34 mouse cellular contexts compared by ENCODE assay signal in the genomic region with DNA sequence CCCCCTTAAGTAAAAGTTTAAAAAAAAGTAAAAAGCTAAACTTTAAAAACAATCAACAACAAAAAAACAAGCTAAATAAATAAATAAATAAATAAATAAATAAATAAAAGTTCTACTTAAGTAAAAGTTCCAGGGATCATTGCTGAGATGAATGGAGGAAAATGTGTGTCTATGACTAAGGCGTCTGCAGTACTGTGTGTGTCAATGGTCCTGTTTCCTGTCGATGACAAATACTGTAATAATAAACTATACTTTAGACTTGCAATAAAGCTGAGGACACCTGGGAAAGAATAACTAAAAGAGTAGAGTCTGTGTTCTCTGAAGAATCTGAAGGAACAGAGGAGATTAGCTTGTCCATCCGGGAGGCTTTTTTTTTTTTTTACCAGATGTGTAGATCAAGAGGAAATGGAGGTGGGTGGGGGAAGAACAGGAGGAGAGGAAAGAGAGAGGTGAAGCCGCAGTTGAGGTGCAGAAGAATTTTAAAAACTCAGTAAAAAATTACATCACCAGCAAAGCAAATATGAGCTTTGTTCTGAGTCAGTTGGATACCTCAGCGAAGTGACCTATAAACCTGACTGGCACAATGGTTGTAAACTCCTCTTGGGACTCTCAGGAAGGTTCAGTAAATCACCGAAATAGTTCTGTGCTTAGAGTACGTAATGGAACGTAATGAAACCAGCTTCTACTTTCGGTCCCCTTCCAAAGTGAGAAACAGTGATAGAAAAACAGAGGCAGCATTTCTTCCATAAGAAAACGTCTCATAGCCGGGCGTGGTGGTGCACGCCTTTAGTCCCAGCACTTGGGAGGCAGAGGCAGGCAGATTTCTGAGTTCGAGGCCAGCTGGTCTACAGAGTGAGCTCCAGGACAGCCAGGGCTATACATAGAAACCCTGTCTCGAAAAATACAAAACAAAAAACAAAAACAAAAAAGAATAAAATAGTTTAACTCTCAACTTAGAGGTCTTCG. TPM values are rescaled to one million over a fixed set of nuclear protein-coding genes. Genes with fewer than 3 reads are reported as not detected.
A peak's percentile ranks its signal among the peaks of the same experiment; 100 is the strongest.
DNase-seq lines count a peak whose midpoint lies in the region; ATAC-seq and TF ChIP-seq lines count a peak whose summit lies in the region.
"Had no signal": no experiment of that assay in that cellular context is flagged by ENCODE, and none has a peak within 500 bp of the region (broad histone marks: within the 10 kb centered on the region; RNA-seq: fewer than 3 reads in every experiment).

No protein-coding gene starts in this region.

- no peak for TF ChIP-seq POLR2A in small intestine, adult 2 months (IDR thresholded peaks at IDR 0.05; ENCODE audit: low read depth, low read length)

- H3K4me2 ChIP-seq in heart, postnatal 0 days (ENCODE audit: low read depth, low read length), result no peak overlapping the region
- H3K4me2 ChIP-seq: forebrain, embryonic 13.5 days; heart, embryonic 15.5 days had no signal

- H3K4me1 ChIP-seq in heart, postnatal 0 days (ENCODE audit: control insufficient read depth, insufficient read depth), result peaks cover 8% of the 10 kb centered on the region; the same call in 1 of the 2 replicates
- H3K4me1 ChIP-seq in small intestine, adult 2 months (ENCODE audit: control insufficient read depth, insufficient read depth, insufficient read length, low read length), result peaks cover 2% of the 10 kb centered on the region; the same call in 1 of the 2 replicates
- peaks cover 10% of the 10 kb centered on the region for H3K4me1 ChIP-seq in limb, embryonic 10.5 days
- H3K4me1 ChIP-seq: forebrain, embryonic 13.5 days; heart, embryonic 15.5 days; hindbrain, embryonic 10.5 days; midbrain, embryonic 10.5 days had no signal

- TF ChIP-seq EP300 in heart, postnatal 0 days (IDR thresholded peaks at IDR 0.05; ENCODE audit: low read depth), result no peak

- no peak for TF ChIP-seq CTCF in heart, postnatal 0 days (IDR thresholded peaks at IDR 0.05; ENCODE audit: low read depth)
- no peak for TF ChIP-seq CTCF in small intestine, adult 2 months (IDR thresholded peaks at IDR 0.05; ENCODE audit: extremely low read depth, insufficient read length, insufficient replicate concordance, low read depth, low read length)

- H3K4me3 ChIP-seq in heart, postnatal 0 days (ENCODE audit: low read depth, low read length), result no peak overlapping the region
- 0 out of 2 replicates have a peak overlapping the region, but pooled peaks have one; percentile 30 for H3K4me3 ChIP-seq in small intestine, adult 2 months (ENCODE audit: low read depth, low read length)
- H3K4me3 ChIP-seq in limb, embryonic 10.5 days, result no peak overlapping the region
- H3K4me3 ChIP-seq: forebrain, embryonic 13.5 days; gastrocnemius, adult 2 months; heart, embryonic 15.5 days; hindbrain, embryonic 10.5 days; layer of hippocampus, adult 2 months; midbrain, embryonic 10.5 days; myocyte had no signal

- intact Hi-C loops in heart, postnatal 14 days (cut with DNase I), result loop anchor here (5.0 kb wide), 1 partner anchor 48 kb away; the partner anchor contains the start of gene Plscr2

- no peaks in the 10 kb centered on the region for H3K36me3 ChIP-seq in heart, postnatal 0 days (replicated peaks; ENCODE audit: control insufficient read depth, insufficient read depth, low read length)
- H3K36me3 ChIP-seq in small intestine, adult 2 months (ENCODE audit: control insufficient read depth, insufficient read depth, low read length), result no peaks in the 10 kb centered on the region
- H3K36me3 ChIP-seq in limb, embryonic 10.5 days, result no peaks in the 10 kb centered on the region
- H3K36me3 ChIP-seq: heart, embryonic 15.5 days; hindbrain, embryonic 10.5 days; midbrain, embryonic 10.5 days had no signal

- no peaks in the 10 kb centered on the region for H3K27me3 ChIP-seq in heart, postnatal 0 days (ENCODE audit: control insufficient read depth, insufficient read depth, low read length)
- no peaks in the 10 kb centered on the region for H3K27me3 ChIP-seq in small intestine, adult 2 months (ENCODE audit: control insufficient read depth, insufficient read depth, low read length)
- no peaks in the 10 kb centered on the region for H3K27me3 ChIP-seq in limb, embryonic 10.5 days (ENCODE audit: low read depth, poor library complexity, severe bottlenecking)
- H3K27me3 ChIP-seq: forebrain, embryonic 13.5 days; heart, embryonic 15.5 days had no signal

- DNase-seq in heart, postnatal 0 days (ENCODE audit: low spot score), result no peak
- DNase-seq in heart, postnatal 14 days, result no peak
- peak; percentile 64 for DNase-seq in CD4-positive, CD25-positive, alpha-beta regulatory T cell, adult 2 months (ENCODE audit: low read depth, low spot score)
- DNase-seq in limb, embryonic 10.5 days (ENCODE audit: low spot score), result no peak
- no peak for DNase-seq in right cerebral cortex, postnatal 14 days
- DNase-seq: adrenal gland, postnatal 25 days; B cell, adult 2 months; cerebellum, adult 8-10 months; cerebellum, postnatal 36 days; gastrocnemius, adult 2 months; kidney, adult 8-10 months; kidney, postnatal 10 days; lung, postnatal 10 days; right cerebral cortex, adult 18-20 months had no signal

- H3K27ac ChIP-seq in heart, postnatal 0 days (ENCODE audit: low read depth), result 0 out of 2 replicates have a peak overlapping the region, but pooled peaks have one; percentile 11
- H3K27ac ChIP-seq in small intestine, adult 2 months (ENCODE audit: insufficient read depth, low read depth, low read length), result peak overlapping the region; percentile 53
- no peak overlapping the region for H3K27ac ChIP-seq in limb, embryonic 10.5 days
- H3K27ac ChIP-seq: forebrain, embryonic 13.5 days; gastrocnemius, adult 2 months; heart, embryonic 15.5 days; hindbrain, embryonic 10.5 days; hindbrain, postnatal 0 days; layer of hippocampus, adult 2 months; liver, embryonic 14.5 days; midbrain, embryonic 10.5 days; stomach, postnatal 0 days had no signal

- H3K9ac ChIP-seq in heart, postnatal 0 days (replicated peaks; ENCODE audit: low read depth, low read length), result no peak overlapping the region
- H3K9ac ChIP-seq: forebrain, embryonic 13.5 days; heart, embryonic 15.5 days; liver, embryonic 14.5 days had no signal

- WGBS in heart, postnatal 0 days, result 83% methylated on average over 16 of the region's 16 CpGs
- 37% methylated on average over 16 of the region's 16 CpGs for WGBS in small intestine, adult 2 months
- WGBS in limb, embryonic 10.5 days, result 85% methylated on average over 16 of the region's 16 CpGs

- H3K9me3 ChIP-seq in heart, postnatal 0 days (replicated peaks; ENCODE audit: control insufficient read depth, low read length), result no peaks in the 10 kb centered on the region
- H3K9me3 ChIP-seq in limb, embryonic 10.5 days (replicated peaks), result no peaks in the 10 kb centered on the region
- H3K9me3 ChIP-seq: forebrain, embryonic 13.5 days; heart, embryonic 15.5 days; hindbrain, embryonic 10.5 days; midbrain, embryonic 10.5 days had no signal

- ATAC-seq in heart, postnatal 0 days (ENCODE audit: insufficient read depth, low read depth), result no peak
- peak; percentile 86 for ATAC-seq in inflammation-experienced regulatory T-cells, adult 6 months
- ATAC-seq: forebrain, embryonic 13.5 days; hindbrain, postnatal 0 days; midbrain, embryonic 16.5 days had no signal

RNA-seq across cellular contexts. Expression of gene Plscr1, which starts 20.4 kb away (rescaled TPM):
- 17.7 and 22.1 TPM in 2 replicates for total RNA-seq in heart, postnatal 0 days (2014; rRNA removed; ENCODE audit: low replicate concordance)
- 25.4 and 25.8 TPM in 2 replicates for polyA plus RNA-seq in heart, postnatal 0 days (2015; fragmentation: Nextera tagmentation; extraction: Ambion mirVana)
- 10 to 100 TPM; 11.7 to 11.8 TPM for total RNA-seq in heart, postnatal 14 days (2021)
- polyA plus RNA-seq in inflammation-experienced regulatory T-cells, adult 6 months (2017; shearing (Covaris generic)), result 100 to 1,000 TPM in 2 of 3 experiments, 10 to 100 TPM in 1; 87.2 to 159 (median 107) TPM
- 8.1 and 14.0 TPM in 2 replicates for polyA plus RNA-seq in small intestine, adult 2 months (2012; rRNA removed)
- polyA plus RNA-seq in limb, embryonic 10.5 days (2016; fragmentation: Nextera tagmentation; extraction: Ambion mirVana), result 34.2 and 34.8 TPM in 2 replicates

RNA-seq across cellular contexts. Expression of gene Plscr5, which starts 36.4 kb away (rescaled TPM):
- total RNA-seq in heart, postnatal 0 days (2014; rRNA removed; ENCODE audit: low replicate concordance), result not detected in 2 replicates
- not detected in 2 replicates for polyA plus RNA-seq in heart, postnatal 0 days (2015; fragmentation: Nextera tagmentation; extraction: Ambion mirVana)
- total RNA-seq in heart, postnatal 14 days (2021), result not detected
- polyA plus RNA-seq in inflammation-experienced regulatory T-cells, adult 6 months (2017; shearing (Covaris generic)), result not detected
- polyA plus RNA-seq in small intestine, adult 2 months (2012; rRNA removed), result not detected in 2 replicates
- not detected in 2 replicates for polyA plus RNA-seq in limb, embryonic 10.5 days (2016; fragmentation: Nextera tagmentation; extraction: Ambion mirVana)
- total RNA-seq: adrenal gland, postnatal 25 days; gastrocnemius, adult 2 months; granulocyte monocyte progenitor cell, adult 5-6 weeks; layer of hippocampus, adult 2 months; layer of hippocampus, postnatal 25 days had no signal
- polyA plus RNA-seq: embryonic facial prominence, embryonic 14.5 days; frontal cortex, adult 2 months; heart, embryonic 15.5 days; hindbrain, embryonic 10.5 days; limb, embryonic 11.5 days; liver, embryonic 14.5 days; midbrain, embryonic 10.5 days; myocyte; stomach, postnatal 0 days; thymus, postnatal 0 days; urinary bladder, adult 2 months had no signal

RNA-seq across cellular contexts. Expression of gene Plscr2, which starts 46.3 kb away (rescaled TPM):
- total RNA-seq in heart, postnatal 0 days (2014; rRNA removed; ENCODE audit: low replicate concordance), result 12.2 and 12.9 TPM in 2 replicates
- polyA plus RNA-seq in heart, postnatal 0 days (2015; fragmentation: Nextera tagmentation; extraction: Ambion mirVana), result 9.7 and 10.9 TPM in 2 replicates
- 10 to 100 TPM; 25.2 to 26.8 TPM for total RNA-seq in heart, postnatal 14 days (2021)
- polyA plus RNA-seq in inflammation-experienced regulatory T-cells, adult 6 months (2017; shearing (Covaris generic)), result not detected
- polyA plus RNA-seq in small intestine, adult 2 months (2012; rRNA removed), result 0.80 and 1.0 TPM in 2 replicates
- polyA plus RNA-seq in limb, embryonic 10.5 days (2016; fragmentation: Nextera tagmentation; extraction: Ambion mirVana), result 0.35 TPM in 1 of 2 replicates, not detected in the other
- total RNA-seq: granulocyte monocyte progenitor cell, adult 5-6 weeks had no signal
- polyA plus RNA-seq: neural tube, embryonic 14.5 days had no signal
